Mouse (Mus musculus): ENCODE measurements around the gene Gucy2g.

GRCm38 (mm10) chr19:55216876-55217275 is 24.2 kb downstream of the Gucy2g start:
- TF ChIP-seq CTCF (IDR thresholded peaks at IDR 0.05; ENCODE audit: low read depth) (no peak), EP300 (IDR thresholded peaks at IDR 0.05; ENCODE audit: low read depth) (no peak)

Data from heart, postnatal 0 days (tissue).